Mouse (Mus musculus) stomach, postnatal 0 days (tissue): Measurements from ENCODE around the gene Mb.

Experiments
- CTCF ChIP-seq: IDR thresholded peaks from 2 replicates; pipeline ENCODE4 v1.5.1; 2016; ENCODE audit warnings: antibody characterized with exemption, low read depth, mild to moderate bottlenecking, moderate library complexity
- EP300 ChIP-seq: optimal IDR thresholded peaks from 2 replicates; pipeline ENCODE3; 2016; ENCODE audit warnings: antibody characterized with exemption

DNA sequence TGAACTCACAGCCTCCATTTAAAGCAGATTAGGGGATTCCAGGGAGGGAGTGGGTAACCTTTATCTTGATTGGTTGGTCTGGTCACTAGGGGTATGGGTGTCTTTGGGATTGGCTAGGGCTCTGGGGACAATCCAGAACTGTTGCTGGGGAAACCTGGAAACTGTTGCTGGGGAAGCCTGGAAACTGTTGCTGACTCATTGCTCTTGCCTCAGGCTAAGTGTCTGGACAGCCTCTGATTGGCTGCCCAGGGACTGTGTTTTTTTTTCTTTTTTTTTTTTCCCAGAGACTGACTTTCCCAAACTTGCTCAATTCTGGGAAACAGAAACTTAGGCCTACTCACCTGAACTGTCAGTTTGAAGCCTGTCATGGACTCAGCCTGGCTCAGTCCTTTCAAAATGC lies 8.1 kb upstream of the Mb start:
- TF ChIP-seq CTCF (no peak), EP300 (no peak)
